Mouse (Mus musculus) ES-Bruce4 (cell line): ENCODE measurements around the gene Olfr427. TPM values are rescaled to one million over a fixed set of nuclear protein-coding genes. Genes with fewer than 3 reads are reported as not detected.
"Not testable (repeated sequence)": the region's sequence is repeated elsewhere in the genome, so short reads cannot be mapped to it uniquely, and the experiment has no call there.

Experiments used
- H3K27ac ChIP-seq: 2 replicates; pipeline ENCODE4 v1.5.1; 2012; ENCODE audit warnings: low read length, inconsistent platforms; ENCODE audit not compliant: insufficient read depth
- H3K27me3 ChIP-seq: 2 replicates; pipeline ENCODE4 v1.6.1; 2012; ENCODE audit warnings: mild to moderate bottlenecking, low read length, inconsistent platforms; ENCODE audit not compliant: control insufficient read depth, poor library complexity, insufficient read depth, severe bottlenecking
- H3K36me3 ChIP-seq: 2 replicates; pipeline ENCODE4 v1.6.1; 2012; ENCODE audit warnings: inconsistent platforms, mild to moderate bottlenecking, low read length, moderate library complexity; ENCODE audit not compliant: control insufficient read depth, poor library complexity, insufficient read depth, severe bottlenecking
- H3K4me1 ChIP-seq: one replicate; pipeline ENCODE4 v1.8.1; 2011; ENCODE audit warnings: low read length; ENCODE audit not compliant: control insufficient read depth, insufficient read depth
- H3K4me3 ChIP-seq: 2 replicates; pipeline ENCODE4 v1.5.1; 2011; ENCODE audit warnings: low read depth, mild to moderate bottlenecking, low read length
- H3K9ac ChIP-seq: 2 replicates; pipeline ENCODE4 v1.6.1; 2012; ENCODE audit warnings: low read depth, mild to moderate bottlenecking, inconsistent platforms; ENCODE audit not compliant: poor library complexity, severe bottlenecking
- H3K9me3 ChIP-seq: replicated peaks from 2 replicates; pipeline ENCODE4 v1.6.1; 2012; ENCODE audit warnings: mild to moderate bottlenecking, low read length, inconsistent platforms; ENCODE audit not compliant: control insufficient read depth, poor library complexity, insufficient read depth, severe bottlenecking
- CTCF ChIP-seq: IDR thresholded peaks from one replicate; pipeline ENCODE4 v1.8.1; 2011; ENCODE audit warnings: low read depth, low read length
- EP300 ChIP-seq: IDR thresholded peaks from 2 replicates; pipeline ENCODE4 v1.6.1; 2011; ENCODE audit warnings: low read depth, low read length; ENCODE audit not compliant: insufficient read depth
- POLR2A ChIP-seq: IDR thresholded peaks from one replicate; pipeline ENCODE4 v1.8.1; 2011; ENCODE audit warnings: low read length; ENCODE audit not compliant: insufficient read depth
- polyA plus RNA-seq: library from polyadenylated mRNA; stranded (reverse); fragments of >200 nt; gene quantifications from 2 replicates; pipeline ENCODE4 v1.2.4, GENCODE M21; 2011; ENCODE audit warnings: low read depth; ENCODE audit not compliant: missing spikeins, insufficient read depth, insufficient read length

Olfr427 gene
- not detected in 2 replicates for polyA plus RNA-seq

DNA sequence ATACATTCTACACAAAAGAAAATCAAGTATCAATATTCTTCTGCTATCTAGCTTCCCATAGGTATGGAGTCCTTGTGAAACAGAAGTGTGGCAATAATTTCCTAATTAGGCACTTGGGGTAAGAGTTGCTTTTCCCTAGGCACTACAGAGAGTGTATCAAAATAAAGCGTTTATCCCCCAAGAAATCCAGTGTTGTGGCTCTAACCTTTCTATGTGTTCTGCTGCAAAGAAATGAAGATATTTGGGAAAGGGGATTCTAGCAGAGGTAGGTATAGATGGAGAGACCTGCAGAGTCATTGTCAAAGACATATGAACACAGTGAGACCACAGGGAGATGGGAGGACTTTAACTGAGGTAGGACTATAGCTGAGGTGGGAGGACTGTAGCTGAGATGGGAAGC lies at the start of gene Olfr427:
TSS of gene Olfr427 (plus strand) at position 301 of the 400 bp plus-strand sequence.
- Histone ChIP-seq H3K27me3 (no peaks in the 10 kb centered on the region), H3K4me1 (no peaks in the 10 kb centered on the region), H3K27ac (no peak within 1 kb of the TSS), H3K4me3 (no peak within 1 kb of the TSS), H3K9ac (no peak within 1 kb of the TSS), H3K36me3 (no peaks in the 10 kb centered on the region), H3K9me3 (no peaks in the 10 kb centered on the region)
- no peak for TF ChIP-seq EP300
- TF ChIP-seq POLR2A: no peak
- no peak for TF ChIP-seq CTCF

GRCm38 (mm10) chr1:174048227-174048626 lies 48.5 kb upstream of the Olfr427 start:
- H3K9me3 ChIP-seq, H3K27me3 ChIP-seq, H3K4me3 ChIP-seq, H3K9ac ChIP-seq, H3K27ac ChIP-seq, H3K36me3 ChIP-seq, H3K4me1 ChIP-seq: not testable (repeated sequence)

DNA sequence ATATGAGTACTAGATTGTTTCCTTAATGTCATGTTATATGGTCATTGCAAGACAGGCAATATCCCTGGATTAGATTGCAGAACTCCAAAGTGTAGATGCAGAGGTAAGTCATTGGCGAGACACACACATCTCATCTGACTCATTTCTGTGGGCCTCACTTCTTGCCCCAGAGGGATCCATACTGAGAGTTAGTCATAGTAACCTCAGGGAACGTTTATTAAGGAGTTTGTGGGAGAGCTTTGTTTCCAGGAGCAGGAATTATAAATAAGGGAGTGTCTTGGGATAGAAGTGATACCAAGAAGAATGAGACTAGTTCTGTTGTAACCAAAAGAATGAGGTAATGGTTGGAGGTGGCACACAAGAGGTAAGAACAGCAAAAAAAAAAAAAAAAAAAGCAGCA lies 47.8 kb upstream of the Olfr427 start, which contains the start of gene Olfr432:
TSS of gene Olfr432 (plus strand) at position 313 of the 400 bp plus-strand sequence.
- Histone ChIP-seq H3K4me1 (no peaks in the 10 kb centered on the region), H3K9ac (no peak within 1 kb of the TSS), H3K4me3 (no peak within 1 kb of the TSS), H3K27ac (no peak within 1 kb of the TSS), H3K27me3 (no peaks in the 10 kb centered on the region), H3K9me3 (no peaks in the 10 kb centered on the region), H3K36me3 (no peaks in the 10 kb centered on the region)
- TF ChIP-seq EP300: no peak
- TF ChIP-seq POLR2A: no peak
- TF ChIP-seq CTCF: no peak

GRCm38 (mm10) chr1:174049357-174049756 lies 47.3 kb upstream of the Olfr427 start:
- H3K27ac ChIP-seq, H3K9me3 ChIP-seq, H3K27me3 ChIP-seq: not testable (repeated sequence)

DNA sequence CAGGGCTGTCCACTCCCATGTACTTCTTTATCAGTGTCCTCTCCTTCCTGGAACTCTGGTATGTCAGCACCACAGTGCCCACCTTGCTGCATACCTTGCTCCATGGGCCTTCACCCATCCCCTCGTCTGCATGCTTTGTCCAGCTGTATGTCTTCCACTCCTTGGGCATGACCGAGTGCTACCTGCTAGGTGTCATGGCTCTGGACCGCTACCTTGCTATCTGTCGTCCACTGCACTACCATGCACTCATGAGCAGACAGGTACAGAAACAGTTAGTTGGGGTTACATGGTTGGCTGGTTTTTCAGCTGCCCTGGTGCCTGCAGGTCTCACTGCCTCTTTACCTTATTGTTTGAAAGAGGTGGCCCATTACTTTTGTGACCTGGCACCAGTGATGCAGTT lies 46.2 kb upstream of the Olfr427 start:
- H3K9ac ChIP-seq: no peak overlapping the region
- no peaks in the 10 kb centered on the region for H3K9me3 ChIP-seq
- TF ChIP-seq EP300 (no peak), CTCF (no peak), POLR2A (no peak)
- H3K4me3 ChIP-seq: no peak overlapping the region
- no peak overlapping the region for H3K27ac ChIP-seq
- H3K4me1 ChIP-seq: no peaks in the 10 kb centered on the region
- H3K27me3 ChIP-seq: no peaks in the 10 kb centered on the region
- H3K36me3 ChIP-seq: no peaks in the 10 kb centered on the region

More at GRCm38 (mm10) chr1:174049357-174049756, 47.3 kb upstream of the Olfr427 start:
- H3K4me3 ChIP-seq, H3K9ac ChIP-seq, H3K4me1 ChIP-seq, H3K36me3 ChIP-seq: not testable (repeated sequence)

DNA sequence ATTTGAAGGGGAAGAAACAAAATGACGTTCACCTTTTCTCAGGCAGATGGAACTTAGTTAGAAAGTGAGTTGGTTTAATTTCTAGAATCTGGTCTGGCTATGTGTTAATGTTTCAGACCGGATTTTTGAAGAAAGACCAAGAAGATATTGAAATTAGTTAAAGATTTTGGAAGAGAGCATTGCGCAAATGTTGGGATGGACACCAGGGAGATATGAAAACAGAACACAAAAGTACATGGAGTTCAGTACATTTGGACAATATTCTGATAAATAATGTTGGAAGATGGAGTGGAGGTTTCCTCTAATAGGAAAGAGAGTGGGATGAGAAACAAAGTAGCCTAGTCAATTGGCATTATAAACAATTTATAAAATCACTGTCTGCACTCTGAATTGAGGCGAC lies 45.2 kb upstream of the Olfr427 start:
- Histone ChIP-seq H3K27me3 (no peaks in the 10 kb centered on the region), H3K9me3 (no peaks in the 10 kb centered on the region), H3K27ac (no peak overlapping the region), H3K36me3 (no peaks in the 10 kb centered on the region), H3K4me3 (no peak overlapping the region), H3K4me1 (no peaks in the 10 kb centered on the region), H3K9ac (no peak overlapping the region)
- TF ChIP-seq EP300: no peak
- no peak for TF ChIP-seq POLR2A
- TF ChIP-seq CTCF: no peak
